Mouse (Mus musculus): ENCODE results near the gene Ap1b1.

DNA sequence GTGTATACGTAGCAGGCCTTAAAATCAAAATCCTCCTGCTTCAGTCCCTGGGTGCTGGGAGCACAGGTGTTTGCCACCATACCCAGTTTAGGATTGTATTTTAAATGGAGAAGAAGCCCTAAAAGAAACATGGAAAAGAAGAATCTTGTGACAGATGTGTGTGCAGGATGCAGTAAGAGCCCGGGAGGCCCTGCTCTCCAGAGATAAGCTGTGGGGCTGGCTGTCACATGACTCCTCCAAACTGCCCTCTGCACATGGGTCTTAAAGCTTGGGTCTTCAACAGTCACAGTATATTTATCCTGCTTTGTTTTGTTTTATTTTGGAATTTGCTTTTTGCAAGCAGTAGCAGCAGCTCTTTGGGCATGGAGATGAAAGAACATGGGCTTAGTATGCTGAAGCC lies 19.1 kb upstream of the Ap1b1 start:
- TF ChIP-seq POLR2A (IDR thresholded peaks at IDR 0.05; ENCODE audit: control insufficient read depth, extremely low read depth, insufficient read depth, low read length, poor library complexity), result no peak
- no peak for TF ChIP-seq CTCF (IDR thresholded peaks at IDR 0.05; ENCODE audit: borderline replicate concordance, control insufficient read depth, extremely low read depth, insufficient read depth, low read length, poor library complexity)

All from thymus, adult 2 months (tissue).